Mouse (Mus musculus) CD8-positive naive resting alpha-beta T cell, adult 2 months (primary cell): ENCODE measurements around the gene Xcl1.

Experiments used
- DNase-seq, 2 experiments: peaks; one replicate each; pipeline ENCODE4 v3.0.0; 2022; ENCODE audit warnings: low read depth in 2 of 2, low spot score in 2 of 2

Gene Xcl1

GRCm38 (mm10) chr1:164926534-164927160 lies 8.7 kb downstream of the Xcl1 start:
- DNase-seq = no peak

GRCm38 (mm10) chr1:164905047-164905446 lies 30.3 kb downstream of the Xcl1 start:
- peak; percentile 13 to 23 for DNase-seq

DNA sequence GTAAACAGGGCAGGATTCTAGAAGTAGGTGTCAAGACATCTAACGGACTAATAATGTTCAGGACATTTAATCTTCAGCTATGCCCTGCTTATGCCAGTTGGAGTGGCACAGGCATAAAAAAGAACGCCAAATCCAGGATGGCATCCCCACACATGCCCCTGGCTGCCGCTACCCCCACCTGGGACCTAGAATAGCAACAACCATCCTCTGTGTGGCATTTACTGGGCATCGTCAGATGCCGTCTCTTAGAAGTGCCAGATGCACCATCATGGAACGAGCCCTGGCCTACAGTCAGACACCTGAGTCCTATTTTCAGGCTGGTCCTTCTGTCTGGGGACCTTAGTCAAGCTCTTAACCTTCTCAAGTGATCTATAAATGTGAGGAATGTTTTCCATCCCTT lies 34.6 kb downstream of the Xcl1 start:
- no peak for DNase-seq

DNA sequence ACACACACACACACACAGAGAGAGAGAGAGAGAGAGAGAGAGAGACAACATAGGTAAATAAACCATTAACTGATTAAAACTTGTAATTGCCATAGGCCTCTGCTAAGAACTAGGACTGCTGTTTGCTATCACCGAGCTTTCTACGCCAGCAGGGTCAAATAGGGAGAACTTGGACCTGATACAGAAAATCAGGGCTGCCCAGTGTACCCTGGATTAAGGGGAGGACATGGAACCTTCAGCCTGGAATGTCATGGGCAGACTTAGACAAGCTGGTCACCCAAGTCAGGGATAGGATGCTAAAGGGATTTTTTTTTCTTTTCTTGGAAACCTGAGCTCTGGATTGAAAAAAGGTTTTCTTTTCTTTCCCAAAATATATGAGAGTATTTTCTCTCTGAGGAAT lies 35.1 kb downstream of the Xcl1 start:
- no peak for DNase-seq

DNA sequence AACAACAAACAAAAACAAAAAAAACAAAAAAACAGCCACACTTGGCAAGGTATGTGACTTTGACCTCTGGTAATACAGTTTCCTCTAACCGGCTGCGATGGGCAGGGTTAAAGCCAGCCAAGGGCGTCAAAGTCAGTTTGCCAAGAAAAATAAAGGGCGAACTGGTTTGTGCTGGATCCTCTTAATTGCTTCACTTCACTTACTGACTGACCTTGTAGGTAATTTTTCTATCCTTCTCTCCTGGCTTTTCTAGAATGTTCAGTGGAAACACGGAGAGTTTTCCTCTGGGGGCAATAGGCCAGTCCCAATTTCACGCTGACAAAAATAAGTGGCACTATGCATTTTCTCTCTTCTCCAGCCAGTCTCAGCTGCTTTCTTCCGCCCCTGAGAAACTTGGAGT lies 35.8 kb downstream of the Xcl1 start:
- no peak for DNase-seq

GRCm38 (mm10) chr1:164898846-164899351 lies 36.4 kb downstream of the Xcl1 start:
- peak; percentile 54 to 73 for DNase-seq

DNA sequence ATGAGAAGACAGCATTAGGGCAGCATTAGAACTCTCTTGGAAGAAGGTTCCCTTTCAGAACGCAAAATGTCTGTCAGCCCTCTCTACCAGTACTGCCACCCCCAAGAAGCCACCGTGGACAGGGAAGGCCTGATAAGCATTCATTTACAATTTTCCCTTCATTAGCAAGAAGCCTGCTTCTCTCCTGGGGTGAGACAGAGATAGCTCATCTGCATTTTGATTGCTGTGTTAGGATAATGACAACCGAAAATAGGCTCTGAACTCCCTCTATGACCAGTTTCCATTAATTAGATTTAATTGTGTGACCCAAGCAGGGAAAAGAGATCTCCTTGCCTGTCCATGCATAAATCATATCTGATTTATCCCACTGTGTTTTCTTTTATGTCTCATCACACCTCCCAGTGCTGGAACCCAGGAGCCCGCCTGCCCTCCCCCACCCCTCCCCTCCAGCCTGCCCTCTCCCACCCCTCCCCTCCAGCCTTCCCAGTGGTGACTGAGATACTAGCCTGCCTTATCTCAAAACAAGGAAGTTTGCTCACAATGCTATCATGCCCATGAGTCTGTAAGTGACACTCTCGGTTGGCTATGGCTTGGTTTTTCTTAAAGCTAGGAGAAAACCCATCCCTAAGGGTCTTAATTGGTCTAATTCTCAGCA lies 38.0 kb downstream of the Xcl1 start:
- no peak for DNase-seq

DNA sequence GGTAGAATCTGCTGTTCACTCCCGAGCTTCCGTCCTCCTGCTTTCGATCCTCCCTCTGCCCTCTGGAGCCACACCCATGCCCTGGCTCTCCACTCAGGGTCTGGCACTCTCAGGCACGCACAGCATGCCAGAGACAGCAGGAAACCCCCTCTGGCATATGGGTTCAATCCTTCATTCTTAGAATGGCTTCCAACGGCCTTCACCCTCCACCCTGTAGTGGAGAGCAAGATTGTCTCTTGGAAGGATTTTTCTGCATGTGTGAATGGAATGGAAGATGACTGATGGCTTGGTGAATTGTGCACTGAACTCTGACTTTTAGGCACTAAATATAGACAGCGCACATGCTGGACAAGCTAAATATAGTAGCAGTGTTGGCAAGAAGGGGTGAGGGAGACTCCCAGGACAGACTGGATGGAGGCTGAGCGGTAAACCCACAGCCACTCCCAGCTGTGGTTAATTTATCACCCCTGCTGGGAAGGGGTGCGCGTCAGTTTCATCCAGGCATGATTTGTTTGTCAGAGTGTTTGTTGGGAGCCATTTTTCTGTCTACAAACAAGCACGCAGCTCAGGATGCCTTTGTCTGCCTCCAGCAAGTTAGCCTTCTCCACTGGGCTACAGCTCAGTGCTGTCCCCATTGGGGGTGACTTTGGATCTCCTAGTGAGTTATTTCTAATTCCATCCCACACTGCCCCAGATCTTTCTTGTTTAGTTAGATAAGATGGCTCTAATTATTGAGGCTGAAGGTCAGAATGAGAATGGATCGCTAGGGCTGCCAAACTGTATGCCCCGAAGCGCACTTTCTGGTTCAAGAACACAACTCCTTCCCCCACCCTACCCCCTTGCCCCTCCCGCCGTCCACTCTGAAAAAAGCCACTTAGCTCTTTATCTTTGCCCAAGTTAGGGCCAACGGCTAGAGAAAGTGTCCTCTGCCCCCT lies 38.8 kb downstream of the Xcl1 start:
- no peak for DNase-seq

GRCm38 (mm10) chr1:164895806-164896205 lies 39.5 kb downstream of the Xcl1 start:
- no peak for DNase-seq

DNA sequence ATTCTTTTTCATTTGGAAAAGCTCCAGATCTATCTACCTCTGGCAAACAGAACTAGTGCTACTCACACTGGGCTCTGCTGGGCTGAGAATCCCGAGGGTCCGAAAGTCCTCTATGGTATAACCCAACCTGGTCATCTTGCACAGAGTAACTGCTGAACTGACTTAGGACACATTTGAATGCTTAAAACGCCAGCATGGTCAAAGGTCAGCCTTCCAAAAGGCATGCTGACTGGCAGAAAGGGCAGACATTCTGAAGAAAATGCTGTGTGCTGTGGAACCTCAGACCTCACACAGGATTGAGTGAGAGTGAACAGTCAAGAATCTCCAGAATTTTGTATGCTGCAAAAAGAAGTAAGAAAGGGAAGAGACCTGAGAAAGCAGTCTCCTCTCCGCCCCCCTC lies 45.0 kb downstream of the Xcl1 start:
- no peak for DNase-seq

GRCm38 (mm10) chr1:164888563-164888962 lies 46.8 kb downstream of the Xcl1 start:
- DNase-seq = no peak

- DNase-seq = no peak
Measured at GRCm38 (mm10) chr1:164887775-164888174, 47.6 kb downstream of the Xcl1 start.

DNA sequence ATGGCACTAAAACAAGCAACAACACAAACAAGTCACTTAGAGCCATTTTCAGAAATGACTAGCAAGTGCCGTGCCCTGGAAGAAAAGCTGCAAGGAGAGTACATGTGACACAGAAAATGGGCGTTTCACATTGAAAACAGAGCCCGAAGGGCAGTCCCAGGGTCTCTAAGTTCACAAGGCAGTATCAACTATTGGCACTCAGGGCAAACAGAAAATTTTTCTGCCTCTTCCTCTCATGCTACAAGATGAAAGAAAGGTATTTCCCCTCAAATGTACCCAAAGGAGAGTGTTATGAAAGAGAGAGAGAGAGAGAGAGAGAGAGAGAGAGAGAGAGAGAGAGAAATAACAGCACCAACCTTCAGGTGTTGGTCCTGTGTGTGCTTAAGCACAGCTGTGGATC lies 53.4 kb downstream of the Xcl1 start:
- DNase-seq = no peak
